Mouse (Mus musculus) left cerebral cortex, adult 18-20 months (tissue): ENCODE results near the gene Grifin. TPM values are rescaled to one million over a fixed set of nuclear protein-coding genes. Genes with fewer than 3 reads are reported as not detected.

Source experiments
- DNase-seq, 2 experiments: peaks; one replicate each; pipeline ENCODE4 v3.0.0; 2021 to 2022; ENCODE audit warnings: low spot score in 2 of 2, mixed read lengths in 1 of 2
- total RNA-seq, 2 experiments: library from RNA; stranded (reverse); gene quantifications; 2 replicates each; pipeline ENCODE4 v1.2.3; 2021

Gene Grifin
- total RNA-seq, 2 experiments from 2014 or later, result not detected

- peak in 1 of 2 experiments; percentile 23 for DNase-seq
Observed at GRCm38 (mm10) chr5:140549306-140550047, 15.4 kb downstream of the Grifin start.

GRCm38 (mm10) chr5:140546332-140546731 lies 18.5 kb downstream of the Grifin start:
- no peak for DNase-seq

GRCm38 (mm10) chr5:140545651-140546050 lies 19.2 kb downstream of the Grifin start:
- DNase-seq, result no peak

- DNase-seq, result peak; percentile 31 to 52
Observed at GRCm38 (mm10) chr5:140542811-140543575, 21.9 kb downstream of the Grifin start.

GRCm38 (mm10) chr5:140540106-140540505 lies 24.8 kb downstream of the Grifin start:
- DNase-seq, result peak; percentile 71 to 84

- DNase-seq, result no peak
Observed at GRCm38 (mm10) chr5:140538111-140538683, 26.7 kb downstream of the Grifin start.

- no peak for DNase-seq
Observed at GRCm38 (mm10) chr5:140526754-140527153, 38.1 kb downstream of the Grifin start.

GRCm38 (mm10) chr5:140521196-140521595 lies 43.7 kb downstream of the Grifin start:
- no peak for DNase-seq

GRCm38 (mm10) chr5:140517921-140518230 lies 47.0 kb downstream of the Grifin start:
- no peak for DNase-seq

- DNase-seq, result no peak
Observed at GRCm38 (mm10) chr5:140517159-140517920, 47.5 kb downstream of the Grifin start.

- no peak for DNase-seq
Observed at GRCm38 (mm10) chr5:140514799-140515486, 49.9 kb downstream of the Grifin start.

GRCm38 (mm10) chr5:140513921-140514320 lies 51.0 kb downstream of the Grifin start:
- no peak for DNase-seq

Other genes with a start within 250 kb of the Grifin start
- gene Mad1l1, start 243.5 kb downstream of the Grifin start, total RNA-seq, result 10 to 100 TPM; 14.3 to 19.3 TPM
- gene Nudt1, start 243.4 kb downstream of the Grifin start, total RNA-seq, result 1 to 10 TPM; 6.5 to 7.8 TPM
- gene Mrm2, start 233.2 kb downstream of the Grifin start, total RNA-seq, result 10 to 100 TPM in 1 of 2 experiments, 1 to 10 TPM in 1; 9.5 to 12.2 TPM
- gene Snx8, start 175.8 kb downstream of the Grifin start, total RNA-seq, result 10 to 100 TPM; 14.4 to 15.6 TPM
- gene Eif3b, start 145.7 kb downstream of the Grifin start, total RNA-seq, result 10 to 100 TPM; 87.1 to 93.6 TPM
- not detected for gene Gm4869, start 119.4 kb downstream of the Grifin start, total RNA-seq
- 10 to 100 TPM; 16.2 to 17.4 TPM for gene Chst12, start 59.5 kb downstream of the Grifin start, total RNA-seq
- gene Lfng, start 42.2 kb upstream of the Grifin start, total RNA-seq, result 10 to 100 TPM; 17.0 to 17.1 TPM
- 100 to 1,000 TPM; 202 to 209 TPM for gene Ttyh3, start 84.0 kb upstream of the Grifin start, total RNA-seq
- 10 to 100 TPM; 46.5 to 55.3 TPM for gene Iqce, start 137.3 kb upstream of the Grifin start, total RNA-seq
- 10 to 100 TPM; 17.6 to 17.8 TPM for gene Brat1, start 139.9 kb upstream of the Grifin start, total RNA-seq
- 10 to 100 TPM; 17.7 to 22.3 TPM for gene Amz1, start 159.1 kb upstream of the Grifin start, total RNA-seq